Mouse (Mus musculus): Measurements from ENCODE around the gene Mrgprg. TPM values are rescaled to one million over a fixed set of nuclear protein-coding genes. Genes with fewer than 3 reads are reported as not detected.

The Mrgprg gene
- polyA plus RNA-seq, 1 experiment from 2014 or later, result not detected

GRCm38 (mm10) chr7:143752606-143753005 is 14.2 kb downstream of the Mrgprg start:
- Histone ChIP-seq H3K9ac (no peak overlapping the region), H3K4me2 (no peak overlapping the region), H3K4me3 (replicated peaks) (no peak overlapping the region), H3K27ac (no peak overlapping the region), H3K27me3 (peaks cover 17% of the 10 kb centered on the region), H3K36me3 (no peaks in the 10 kb centered on the region), H3K4me1 (peaks cover 23% of the 10 kb centered on the region), H3K9me3 (replicated peaks) (no peaks in the 10 kb centered on the region)
- ATAC-seq (replicated peaks; ENCODE audit: low FRiP score), result no peak
- WGBS, result 79% methylated on average over 3 of the region's 3 CpGs

GRCm38 (mm10) chr7:143752056-143752455 is 14.7 kb downstream of the Mrgprg start:
- Histone ChIP-seq H3K27me3 (peaks cover 17% of the 10 kb centered on the region), H3K9ac (no peak overlapping the region), H3K27ac (no peak overlapping the region), H3K4me3 (replicated peaks) (no peak overlapping the region), H3K4me2 (no peak overlapping the region), H3K9me3 (replicated peaks) (no peaks in the 10 kb centered on the region), H3K36me3 (no peaks in the 10 kb centered on the region), H3K4me1 (peaks cover 17% of the 10 kb centered on the region)
- 70% methylated on average over 4 of the region's 4 CpGs for whole genome bisulfite sequencing
- ATAC-seq (replicated peaks; ENCODE audit: low FRiP score), result no peak

- no peak overlapping the region for H3K4me3 ChIP-seq (replicated peaks)
- no peak overlapping the region for H3K27ac ChIP-seq
- no peak overlapping the region for H3K9ac ChIP-seq
- H3K4me2 ChIP-seq, result no peak overlapping the region
- H3K9me3 ChIP-seq (replicated peaks), result no peaks in the 10 kb centered on the region
- H3K4me1 ChIP-seq, result peaks cover 11% of the 10 kb centered on the region
- 86% methylated on average over 1 of the region's 1 CpGs for WGBS
- no peaks in the 10 kb centered on the region for H3K36me3 ChIP-seq
- H3K27me3 ChIP-seq, result peaks cover 16% of the 10 kb centered on the region
- ATAC-seq (replicated peaks; ENCODE audit: low FRiP score), result no peak
Measured at GRCm38 (mm10) chr7:143751380-143751779, 15.4 kb downstream of the Mrgprg start.

- Histone ChIP-seq H3K4me2 (no peak overlapping the region), H3K4me3 (replicated peaks) (no peak overlapping the region), H3K9ac (no peak overlapping the region), H3K9me3 (replicated peaks) (no peaks in the 10 kb centered on the region), H3K27ac (no peak overlapping the region), H3K36me3 (no peaks in the 10 kb centered on the region), H3K27me3 (no peaks in the 10 kb centered on the region), H3K4me1 (peaks cover 8% of the 10 kb centered on the region)
- ATAC-seq (replicated peaks; ENCODE audit: low FRiP score), result no peak
- WGBS, result 68% methylated on average over 3 of the region's 3 CpGs
Measured at GRCm38 (mm10) chr7:143749045-143749444, 17.7 kb downstream of the Mrgprg start.

GRCm38 (mm10) chr7:143748041-143748868 is 18.5 kb downstream of the Mrgprg start:
- Histone ChIP-seq H3K4me3 (replicated peaks) (peak overlapping the region; percentile 15), H3K9ac (peak overlapping the region; percentile 0; the same call in 1 of the 2 replicates), H3K4me2 (peak overlapping the region; percentile 56), H3K4me1 (peaks cover 8% of the 10 kb centered on the region), H3K27me3 (no peaks in the 10 kb centered on the region), H3K27ac (no peak overlapping the region; the same call in 1 of the 2 replicates), H3K9me3 (replicated peaks) (no peaks in the 10 kb centered on the region), H3K36me3 (no peaks in the 10 kb centered on the region)
- WGBS, result 3% methylated on average over 16 of the region's 16 CpGs
- ATAC-seq (replicated peaks; ENCODE audit: low FRiP score), result peak; percentile 78

GRCm38 (mm10) chr7:143740653-143741052 is 26.1 kb downstream of the Mrgprg start:
- peak overlapping the region; percentile 58 for H3K4me3 ChIP-seq (replicated peaks)
- 27% methylated on average over 2 of the region's 2 CpGs for WGBS
- no peaks in the 10 kb centered on the region for H3K9me3 ChIP-seq (replicated peaks)
- H3K4me2 ChIP-seq, result peak overlapping the region; percentile 86
- H3K27ac ChIP-seq, result 0 out of 2 replicates have a peak overlapping the region, but pooled peaks have one; percentile 29
- H3K27me3 ChIP-seq, result no peaks in the 10 kb centered on the region
- H3K4me1 ChIP-seq, result peaks cover 31% of the 10 kb centered on the region
- H3K9ac ChIP-seq, result peak overlapping the region; percentile 78
- no peaks in the 10 kb centered on the region for H3K36me3 ChIP-seq
- peak; percentile 23 for ATAC-seq (replicated peaks; ENCODE audit: low FRiP score)

- no peaks in the 10 kb centered on the region for H3K27me3 ChIP-seq
- peak overlapping the region; percentile 81 for H3K27ac ChIP-seq
- H3K36me3 ChIP-seq, result no peaks in the 10 kb centered on the region
- peak; percentile 92 for ATAC-seq (replicated peaks; ENCODE audit: low FRiP score)
- H3K4me3 ChIP-seq (replicated peaks), result peak overlapping the region; percentile 58
- WGBS, result 2% methylated on average over 38 of the region's 38 CpGs
- H3K9me3 ChIP-seq (replicated peaks), result no peaks in the 10 kb centered on the region
- H3K9ac ChIP-seq, result peak overlapping the region; percentile 78
- H3K4me2 ChIP-seq, result peak overlapping the region; percentile 86
- peaks cover 31% of the 10 kb centered on the region for H3K4me1 ChIP-seq
Measured at GRCm38 (mm10) chr7:143739511-143740461, 27.0 kb downstream of the Mrgprg start.

- no peaks in the 10 kb centered on the region for H3K27me3 ChIP-seq
- H3K27ac ChIP-seq, result peak overlapping the region; percentile 61
- peak overlapping the region; percentile 86 for H3K4me2 ChIP-seq
- H3K4me3 ChIP-seq (replicated peaks), result peak overlapping the region; percentile 58
- peak overlapping the region; percentile 78; the same call in 1 of the 2 replicates for H3K9ac ChIP-seq
- peaks cover 31% of the 10 kb centered on the region for H3K4me1 ChIP-seq
- WGBS, result 21% methylated on average over 5 of the region's 5 CpGs
- ATAC-seq (replicated peaks; ENCODE audit: low FRiP score), result peak; percentile 41; the same call in 1 of the 2 replicates
- no peaks in the 10 kb centered on the region for H3K9me3 ChIP-seq (replicated peaks)
- H3K36me3 ChIP-seq, result peaks cover 2% of the 10 kb centered on the region; the same call in 1 of the 2 replicates
Measured at GRCm38 (mm10) chr7:143738601-143739006, 28.2 kb downstream of the Mrgprg start.

- Histone ChIP-seq H3K27ac (peak overlapping the region; percentile 61), H3K27me3 (no peaks in the 10 kb centered on the region), H3K4me2 (peak overlapping the region; percentile 86), H3K9ac (peak overlapping the region; percentile 78; the same call in 1 of the 2 replicates), H3K4me3 (replicated peaks) (peak overlapping the region; percentile 58), H3K4me1 (peaks cover 31% of the 10 kb centered on the region), H3K9me3 (replicated peaks) (no peaks in the 10 kb centered on the region), H3K36me3 (peaks cover 3% of the 10 kb centered on the region; the same call in 1 of the 2 replicates)
- 66% methylated on average over 6 of the region's 6 CpGs for whole genome bisulfite sequencing
- ATAC-seq (replicated peaks; ENCODE audit: low FRiP score), result no peak
Measured at GRCm38 (mm10) chr7:143738194-143738593, 28.6 kb downstream of the Mrgprg start.

GRCm38 (mm10) chr7:143733746-143734145 is 33.0 kb downstream of the Mrgprg start:
- H3K9ac ChIP-seq, result no peak overlapping the region
- H3K4me1 ChIP-seq, result peaks cover 25% of the 10 kb centered on the region
- no peak overlapping the region for H3K4me2 ChIP-seq
- H3K9me3 ChIP-seq (replicated peaks), result no peaks in the 10 kb centered on the region
- no peak for ATAC-seq (replicated peaks; ENCODE audit: low FRiP score)
- H3K27me3 ChIP-seq, result no peaks in the 10 kb centered on the region
- H3K27ac ChIP-seq, result no peak overlapping the region
- peaks cover 3% of the 10 kb centered on the region; the same call in 1 of the 2 replicates for H3K36me3 ChIP-seq
- 90% methylated on average over 4 of the region's 4 CpGs for WGBS
- no peak overlapping the region for H3K4me3 ChIP-seq (replicated peaks)

- Histone ChIP-seq H3K36me3 (peaks cover 3% of the 10 kb centered on the region; the same call in 1 of the 2 replicates), H3K9ac (no peak overlapping the region), H3K27ac (peak overlapping the region; percentile 24; the same call in 1 of the 2 replicates), H3K4me1 (peaks cover 13% of the 10 kb centered on the region), H3K27me3 (no peaks in the 10 kb centered on the region), H3K4me3 (replicated peaks) (no peak overlapping the region), H3K4me2 (no peak overlapping the region), H3K9me3 (replicated peaks) (no peaks in the 10 kb centered on the region)
- no peak for ATAC-seq (replicated peaks; ENCODE audit: low FRiP score)
- WGBS, result 51% methylated on average over 10 of the region's 10 CpGs
Measured at GRCm38 (mm10) chr7:143729886-143730285, 36.9 kb downstream of the Mrgprg start.

Measured in kidney, embryonic 15.5 days (tissue).